Mouse (Mus musculus) testis, postnatal 10 days (tissue): ENCODE measurements around the gene Theg.

Experiments used
- DNase-seq: peaks from one replicate; pipeline ENCODE4 v3.0.0; 2021; ENCODE audit warnings: low spot score

The Theg gene

DNA sequence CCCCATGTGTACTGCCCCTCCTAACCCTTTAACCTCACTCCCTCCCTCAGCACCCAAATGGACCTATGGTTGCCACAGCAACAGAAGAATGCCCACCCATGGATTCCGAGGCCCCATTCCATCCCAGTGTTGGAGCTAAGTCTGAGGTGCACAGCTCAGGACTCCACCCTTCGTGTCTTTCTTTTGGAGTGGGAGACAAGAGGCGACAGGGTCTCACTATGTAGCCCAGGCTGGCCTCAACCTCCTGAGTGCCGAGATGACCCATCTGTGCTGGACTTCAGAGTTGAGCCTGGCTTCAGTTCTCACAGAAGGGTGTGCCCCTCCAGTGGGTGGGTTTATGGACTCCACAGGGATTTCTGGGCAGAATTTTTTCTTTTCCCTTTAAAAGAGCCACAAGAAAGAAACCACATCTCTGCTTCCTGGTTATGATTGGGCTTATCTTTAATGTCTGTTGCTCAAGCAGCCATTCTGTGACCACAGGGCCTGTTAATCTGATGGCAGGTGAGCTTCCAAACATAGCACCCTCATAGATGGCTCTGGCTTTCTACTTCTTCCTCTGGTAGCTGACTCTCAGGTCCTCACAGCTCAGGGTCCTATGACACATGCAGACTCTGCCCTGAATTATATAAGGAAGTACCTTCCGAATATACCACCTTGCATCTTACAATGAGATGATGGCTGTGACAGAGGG, at the start of gene Theg:
Gene Theg, minus strand, starts transcription at position 271 of the 691 bp plus-strand sequence.
- DNase-seq: peak; percentile 26

DNA sequence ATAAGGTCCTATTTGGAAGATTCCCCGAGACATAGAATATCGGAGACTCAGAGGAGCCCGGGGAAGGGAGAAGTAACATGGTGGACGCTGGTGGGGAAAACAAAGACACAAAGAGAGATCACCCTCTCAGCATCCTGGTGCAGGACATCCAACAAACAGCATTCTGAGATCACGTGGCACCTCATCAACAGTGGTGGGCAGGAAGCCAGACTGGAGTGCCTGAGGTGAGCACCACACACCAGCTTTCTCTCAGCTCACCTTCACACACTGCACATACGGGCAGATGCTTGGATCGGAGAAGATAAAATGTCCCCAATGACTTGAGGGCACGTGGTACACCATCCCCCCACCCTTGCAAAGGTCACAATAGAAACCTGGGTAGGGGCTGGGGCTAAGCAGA, 49.2 kb upstream of the Theg start:
- DNase-seq: no peak

DNA sequence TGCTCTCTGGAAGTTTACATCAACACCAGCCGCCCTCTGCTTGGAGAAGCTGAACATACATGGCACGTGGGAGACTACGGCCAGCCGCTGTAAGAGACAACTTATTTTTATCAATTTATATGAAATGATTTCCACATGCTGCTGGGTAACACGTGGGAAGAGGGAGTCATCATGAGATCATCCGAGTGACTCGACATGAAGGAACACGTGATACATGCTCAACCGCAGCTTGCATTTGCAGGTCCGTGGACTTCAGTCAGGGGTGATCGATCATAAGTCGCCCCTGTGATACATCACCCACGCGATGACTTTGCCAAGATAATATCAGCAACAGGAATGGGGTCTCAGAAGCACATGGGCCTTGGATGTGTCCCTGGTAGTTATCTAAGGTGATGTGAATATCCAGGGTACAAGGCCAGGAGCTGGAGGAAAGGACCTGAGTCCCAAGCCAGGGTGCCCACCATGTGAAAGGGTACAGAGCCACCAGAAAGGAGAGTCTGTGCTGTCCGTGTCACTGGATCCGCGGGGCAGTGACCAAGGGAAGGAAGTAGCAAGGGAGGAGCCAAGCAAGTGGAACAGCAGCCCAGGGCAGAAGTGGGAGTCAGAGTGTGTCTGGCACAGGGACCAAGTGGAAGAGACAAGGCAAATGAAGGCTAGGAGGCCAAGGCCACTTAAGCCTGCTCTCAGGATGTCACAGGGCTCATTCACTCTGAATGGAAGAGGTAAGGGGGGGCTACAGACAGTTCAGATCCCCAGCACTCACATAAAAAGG, 46.1 kb upstream of the Theg start:
- DNase-seq: no peak

DNA sequence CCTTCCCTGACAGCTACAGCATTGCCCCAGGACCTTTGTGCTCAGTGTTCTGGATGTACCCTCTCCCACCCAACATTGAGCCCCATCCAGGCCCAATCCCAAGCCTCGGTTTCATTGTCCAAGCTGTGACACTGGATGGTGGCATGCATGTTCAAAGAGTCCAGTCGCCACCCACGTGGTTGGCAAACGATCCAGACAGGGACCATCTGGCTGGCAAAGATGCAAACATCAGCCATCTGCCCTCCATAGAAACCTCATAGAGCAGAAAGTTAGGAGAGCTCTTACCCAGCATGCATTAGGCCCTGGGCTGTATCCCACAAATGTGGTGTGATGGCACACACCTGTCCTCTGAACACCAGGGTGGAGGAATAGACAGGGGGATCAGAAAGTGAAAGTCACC, 44.3 kb upstream of the Theg start:
- no peak for DNase-seq

DNA sequence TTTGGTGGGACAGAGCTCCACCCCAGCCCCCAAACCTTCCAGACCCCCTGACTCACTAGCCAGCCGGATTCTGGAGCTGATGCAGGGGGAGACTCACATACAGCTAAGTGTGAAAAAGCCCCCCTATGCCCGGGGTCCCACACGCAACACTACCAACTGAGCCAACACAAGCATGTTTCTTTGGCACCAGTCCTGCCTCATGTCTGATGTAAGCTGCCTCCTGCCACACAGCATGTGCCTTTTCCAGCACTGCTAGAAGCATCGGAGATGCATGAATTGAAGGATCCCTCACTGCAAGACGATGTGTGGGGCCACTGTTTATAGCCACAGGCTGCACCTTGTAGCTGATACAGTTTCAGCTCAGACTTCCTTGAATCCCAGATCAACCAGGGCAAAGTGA, 41.2 kb upstream of the Theg start:
- DNase-seq: no peak

DNA sequence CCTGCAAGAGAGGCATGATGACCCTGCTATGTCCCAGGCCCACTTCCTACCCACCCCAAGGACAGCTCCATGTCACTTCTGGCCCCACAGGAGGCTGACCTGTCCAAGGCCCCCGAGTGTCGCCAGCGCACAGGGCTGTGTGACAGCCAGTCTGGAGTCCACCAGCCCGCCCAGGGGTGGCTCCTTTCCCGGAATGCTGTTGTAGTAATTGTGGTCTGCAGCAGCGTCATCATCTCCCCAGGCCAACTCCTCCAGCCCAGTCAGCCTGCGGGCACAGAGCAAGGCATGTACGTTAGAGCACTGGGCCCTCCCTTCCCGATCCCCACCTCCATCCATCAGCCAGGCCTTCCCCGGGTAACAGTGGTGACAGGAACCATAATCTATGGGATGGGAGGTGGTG, 39.0 kb upstream of the Theg start:
- no peak for DNase-seq

DNA sequence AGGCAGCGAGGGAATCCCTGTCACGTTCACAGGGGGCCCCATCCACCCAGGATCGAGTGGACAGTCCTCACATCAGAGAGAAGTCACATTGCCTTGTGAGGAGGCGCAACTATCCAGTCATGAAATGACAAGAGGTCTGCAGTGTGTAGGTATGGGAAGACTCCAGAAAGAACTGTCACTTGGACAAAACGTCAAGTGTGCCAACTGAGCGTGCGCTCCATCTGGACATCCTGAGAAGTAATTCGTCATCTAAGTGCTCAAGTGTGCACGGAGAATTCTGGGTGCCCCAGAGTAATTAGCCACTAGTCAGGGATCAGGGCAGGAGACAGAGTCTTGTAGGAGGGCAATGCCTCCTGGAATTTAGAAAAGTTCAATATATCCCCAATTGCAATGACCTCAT, 38.3 kb upstream of the Theg start:
- DNase-seq: no peak

DNA sequence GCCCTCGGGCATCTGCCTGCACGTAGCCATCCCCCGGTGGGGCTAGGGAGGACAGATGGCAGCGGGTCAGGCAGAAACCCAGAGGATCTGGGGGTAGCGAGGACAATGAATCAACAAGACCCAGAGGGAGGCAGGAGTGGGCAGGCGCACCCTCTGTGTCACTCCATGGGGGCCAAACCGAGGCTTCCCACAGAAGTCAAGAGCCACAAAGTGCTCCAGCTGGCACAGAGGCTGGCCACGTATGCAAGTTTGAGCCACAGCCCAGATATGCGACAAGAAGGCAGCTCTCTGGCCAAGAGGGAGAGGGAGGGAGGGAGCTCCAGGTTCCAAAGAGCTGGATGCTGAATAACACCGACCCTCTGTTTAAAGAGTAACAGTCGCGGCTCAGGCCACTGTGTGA, 36.8 kb upstream of the Theg start:
- no peak for DNase-seq

DNA sequence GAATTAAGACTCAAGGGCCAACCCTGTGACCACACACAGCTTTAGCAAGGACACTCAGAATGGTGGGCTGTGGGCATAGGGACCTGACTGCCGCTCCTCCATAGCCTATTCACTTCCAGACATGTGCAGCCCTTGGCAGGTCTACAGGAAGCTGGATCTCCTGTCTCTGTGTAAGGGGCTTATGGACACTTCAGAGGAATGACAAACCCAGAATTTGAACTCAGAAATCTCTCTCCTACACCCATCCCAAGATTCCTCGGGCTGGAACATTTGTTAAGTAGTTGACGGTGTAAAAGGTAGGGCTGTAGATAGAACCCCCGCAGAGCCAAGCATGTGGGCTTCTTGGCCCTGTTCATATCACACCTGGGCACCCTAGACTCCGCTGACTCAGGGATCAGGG, 29.2 kb upstream of the Theg start:
- DNase-seq: no peak

DNA sequence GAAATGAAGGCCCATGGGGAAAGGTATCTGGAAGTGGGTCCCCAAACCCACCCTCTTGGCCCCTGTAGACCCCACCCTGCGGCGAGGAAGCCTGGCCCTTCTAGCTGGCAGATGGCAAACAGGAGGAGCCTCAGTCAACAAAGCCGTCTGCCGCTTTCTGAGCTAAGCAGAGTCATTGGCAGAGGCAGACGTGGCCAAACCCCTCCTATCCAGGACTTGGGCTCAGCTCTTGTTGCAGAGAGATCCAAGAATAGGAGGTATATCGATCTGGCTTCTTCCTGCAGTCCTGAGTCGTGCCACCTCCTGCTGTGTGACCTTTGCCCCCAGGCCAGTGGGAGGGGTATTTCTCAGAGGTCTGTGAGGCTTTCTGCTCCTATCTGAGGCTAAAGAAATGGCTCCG, 28.7 kb upstream of the Theg start:
- DNase-seq: no peak

DNA sequence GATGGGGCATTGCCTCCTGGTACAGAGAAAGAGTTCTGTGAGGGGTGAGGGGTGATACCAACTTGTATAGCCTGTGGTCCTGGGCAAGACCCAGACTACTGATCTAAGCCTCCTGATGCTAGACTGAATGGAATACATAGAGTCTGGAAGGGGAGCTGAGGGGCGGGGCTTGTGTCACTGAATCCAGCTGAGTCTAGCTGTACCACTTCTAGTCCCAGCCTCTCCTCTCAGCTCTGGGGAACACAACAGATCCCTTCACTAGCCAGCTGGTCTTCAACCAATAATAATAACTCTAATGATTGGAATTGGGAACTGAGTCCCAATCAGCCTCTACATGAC, 27.1 kb upstream of the Theg start:
- no peak for DNase-seq

DNA sequence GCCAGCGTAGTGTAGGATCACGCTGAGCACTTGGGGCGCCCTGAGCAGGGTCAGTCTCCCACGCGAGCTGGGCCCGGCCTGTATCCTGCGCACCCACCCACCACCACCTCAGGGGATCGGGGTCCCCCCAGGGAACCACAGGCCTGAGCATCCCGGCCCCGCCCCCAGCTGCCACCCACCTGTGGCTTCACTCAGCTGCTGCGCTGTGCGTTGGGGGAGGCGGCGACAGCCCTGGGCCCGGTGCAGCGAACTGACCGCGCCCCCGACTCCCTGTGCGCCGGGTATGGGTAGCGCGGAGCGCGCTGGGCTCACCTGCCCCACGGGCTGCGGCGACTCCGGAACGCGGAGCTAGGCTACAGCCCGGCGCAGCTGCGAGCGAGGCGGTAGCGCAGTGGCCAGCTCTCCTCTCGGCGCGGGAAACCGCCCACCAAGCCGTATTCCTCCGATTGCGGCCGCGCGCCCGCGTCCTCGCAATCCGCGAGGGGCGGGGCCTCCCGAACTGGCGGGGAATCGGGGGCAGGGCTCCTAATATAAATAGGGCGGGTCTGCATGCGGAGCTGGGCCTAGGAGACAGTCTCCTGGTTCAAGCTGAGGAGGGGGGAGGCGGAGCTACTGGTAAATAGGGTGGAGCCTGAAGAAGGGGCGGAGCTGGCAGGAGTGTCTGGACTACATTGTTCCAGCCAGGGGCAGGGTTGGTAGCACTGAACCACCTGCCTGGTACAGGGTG, 26.6 kb upstream of the Theg start, which contains the start of gene C2cd4c:
Gene C2cd4c, minus strand, starts transcription at position 448 of the 727 bp plus-strand sequence.
- peak; percentile 83 for DNase-seq

DNA sequence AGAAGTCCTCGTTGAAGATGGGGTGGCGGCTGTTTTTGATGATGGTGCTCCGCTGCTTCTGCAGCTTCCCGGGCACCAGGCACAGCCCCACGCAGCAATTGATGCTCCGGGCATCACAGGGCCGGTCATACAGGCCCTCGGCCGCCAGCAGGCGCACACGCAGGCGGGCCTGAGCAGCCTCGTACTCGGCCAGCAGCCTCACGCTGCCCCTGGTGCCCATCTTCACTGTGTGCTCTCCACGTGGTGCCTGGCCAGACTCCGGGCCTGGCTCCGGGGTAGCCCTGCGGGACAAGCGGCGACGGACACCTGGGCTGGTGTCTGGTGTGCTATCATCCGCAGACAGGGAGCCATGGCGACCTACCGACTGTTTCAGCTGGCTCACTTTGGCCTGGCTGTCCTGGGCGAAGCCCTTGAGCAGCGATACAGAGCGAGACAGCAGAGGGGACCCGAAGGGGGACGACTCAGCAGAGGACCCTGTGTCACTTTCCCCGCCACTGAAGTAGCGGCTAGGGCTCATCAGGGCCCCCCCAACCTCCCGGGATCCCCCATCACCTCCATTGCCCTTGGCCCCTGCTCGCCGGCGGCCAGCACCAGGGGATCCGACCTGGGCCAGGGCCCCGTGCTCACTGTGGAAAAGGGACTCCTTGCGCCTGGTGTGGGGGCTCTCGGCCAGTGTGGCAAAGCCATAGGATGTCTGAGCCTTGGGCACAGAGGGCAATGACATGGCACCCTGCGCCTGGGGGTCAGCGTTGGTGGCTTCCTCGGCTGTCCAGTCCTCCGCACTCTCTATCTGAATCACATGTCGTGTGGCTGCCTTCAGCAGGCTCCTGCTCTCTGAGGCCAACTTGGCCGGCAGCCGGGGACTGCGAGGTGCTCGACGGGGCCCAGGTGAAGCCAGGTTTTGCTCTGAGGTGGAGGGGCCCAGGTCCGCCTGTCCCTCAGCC, 25.3 kb upstream of the Theg start:
- peak; percentile 64 for DNase-seq

DNA sequence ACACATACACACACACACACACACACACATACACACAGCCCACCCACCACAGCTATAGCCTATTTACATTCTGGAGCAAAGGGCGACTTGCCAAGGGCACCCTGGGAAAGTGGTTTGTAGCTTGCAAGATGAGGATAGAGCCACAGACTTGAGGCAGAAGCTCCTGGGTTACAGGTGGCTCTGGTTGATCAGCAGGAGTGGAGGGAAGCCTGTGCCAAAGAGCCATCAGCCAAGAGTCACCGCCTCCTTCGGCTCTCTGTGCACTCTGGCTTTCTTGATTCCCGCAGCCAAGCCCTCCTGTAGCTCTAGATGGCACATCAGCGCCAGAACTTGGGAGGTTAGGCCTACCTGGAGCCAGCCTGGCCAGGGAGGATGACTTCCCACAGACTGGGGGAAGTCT, 24.2 kb upstream of the Theg start:
- DNase-seq: no peak

DNA sequence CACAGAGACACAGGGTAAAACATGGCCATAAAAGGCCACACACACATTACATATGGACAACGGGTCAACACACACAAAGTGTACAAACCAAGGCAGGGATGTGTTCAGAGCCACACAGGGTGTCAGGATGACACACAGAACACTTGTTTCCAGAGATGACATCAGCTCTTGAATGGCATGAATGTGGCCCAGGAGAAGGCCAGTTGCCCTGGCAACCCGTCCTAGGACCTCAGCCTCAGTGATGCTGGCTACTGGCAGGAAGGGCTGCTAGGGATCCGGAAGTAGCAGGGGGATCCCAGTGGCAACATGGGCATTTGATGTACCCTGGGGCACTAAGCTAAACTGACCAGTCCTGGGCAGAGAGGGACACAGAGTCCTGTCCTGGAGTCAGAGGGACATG, 22.1 kb upstream of the Theg start:
- DNase-seq: no peak

DNA sequence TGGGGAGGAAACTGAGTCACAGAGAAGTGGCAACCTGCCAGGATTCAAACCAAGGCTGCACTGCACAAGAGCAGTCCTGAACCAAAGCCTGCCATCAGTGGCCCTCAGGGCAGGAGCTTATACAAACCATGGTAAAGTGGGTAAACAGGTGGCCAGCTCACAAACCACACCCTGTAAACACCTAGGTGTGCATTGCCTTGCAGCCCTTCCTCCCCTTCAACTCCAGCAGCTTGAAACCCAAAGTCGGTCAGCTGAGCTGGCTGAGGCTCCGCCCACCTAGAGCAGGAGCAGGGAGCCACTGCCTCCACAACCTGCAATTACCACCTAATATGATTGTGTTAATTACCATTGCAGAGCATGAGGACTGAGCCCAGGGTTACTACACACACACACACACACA, 20.8 kb upstream of the Theg start:
- no peak for DNase-seq

DNA sequence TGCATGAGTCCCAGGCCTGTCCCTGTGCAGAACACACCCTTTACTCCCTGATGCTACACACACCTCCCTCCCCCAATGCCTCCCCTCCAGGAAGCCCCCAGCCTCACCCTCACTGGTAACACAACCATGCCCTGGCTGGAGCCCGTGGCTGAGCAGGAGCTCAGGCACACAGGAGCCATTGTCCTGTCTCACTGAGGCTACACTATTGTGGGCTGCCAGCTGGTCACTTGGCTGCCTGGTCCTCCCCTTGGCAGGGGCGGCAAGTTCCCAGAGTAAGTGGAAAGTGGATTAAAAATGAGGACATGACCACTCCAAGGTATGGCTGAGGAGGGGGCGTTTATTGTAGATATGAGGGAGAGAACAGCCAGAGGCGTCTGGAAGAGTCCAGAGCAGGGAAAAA, 19.4 kb upstream of the Theg start:
- DNase-seq: no peak

DNA sequence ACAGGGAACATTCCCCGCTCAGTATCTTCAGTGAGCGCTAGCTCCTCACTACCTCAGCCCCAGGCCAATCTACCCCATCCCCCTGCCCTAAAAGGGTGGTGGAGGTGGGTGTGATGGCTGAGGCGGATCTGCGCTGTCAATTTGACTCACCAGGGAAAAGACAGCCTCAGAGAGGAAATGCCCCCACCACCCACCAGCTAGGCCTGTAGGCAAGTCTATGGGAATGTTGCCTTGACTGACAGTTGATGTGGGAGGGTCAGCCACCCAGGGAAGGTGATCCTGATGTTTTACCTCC, 10.8 kb upstream of the Theg start:
- DNase-seq: no peak

DNA sequence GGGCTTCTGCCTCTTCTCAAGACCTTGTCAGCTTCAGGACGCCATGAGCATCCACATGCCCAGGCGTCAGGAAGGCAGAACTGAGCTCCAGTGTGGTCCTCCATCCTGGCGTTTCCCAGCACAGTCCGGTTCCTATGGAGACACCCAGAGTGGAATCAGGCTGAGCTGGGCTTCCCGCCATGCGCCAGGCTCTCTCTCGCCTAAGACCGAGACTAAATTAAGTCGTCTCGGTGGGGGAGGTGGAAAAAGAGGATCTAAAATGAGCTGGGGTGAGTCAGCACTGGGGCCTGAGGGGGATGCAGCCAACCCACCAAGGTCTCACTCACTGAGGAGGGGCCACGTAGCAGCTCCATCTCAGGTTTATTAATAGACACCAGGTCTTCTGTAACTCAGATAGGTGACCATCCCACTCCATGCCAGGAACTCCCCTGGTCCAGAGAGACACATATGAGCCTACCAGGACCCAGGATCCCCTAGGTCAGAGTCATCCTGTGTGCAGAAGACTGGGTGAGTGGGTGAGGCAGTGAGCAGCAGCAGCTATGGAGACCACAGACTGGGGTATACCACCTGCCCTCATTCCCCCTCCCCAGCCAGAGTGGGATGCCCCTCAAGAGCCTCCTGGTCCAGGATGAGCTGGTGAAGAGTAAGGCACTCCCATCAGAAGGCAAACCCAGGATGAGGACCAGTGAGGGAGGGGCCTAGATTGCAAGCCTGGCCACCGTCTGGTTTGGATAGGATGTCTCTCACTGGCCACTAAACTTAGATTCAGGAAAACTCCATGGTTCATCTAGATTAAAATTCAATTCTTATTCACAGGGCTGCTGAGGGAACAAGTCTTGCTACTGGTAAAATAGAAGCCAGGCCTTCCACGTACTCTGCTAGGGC, 10.2 kb upstream of the Theg start:
- no peak for DNase-seq

DNA sequence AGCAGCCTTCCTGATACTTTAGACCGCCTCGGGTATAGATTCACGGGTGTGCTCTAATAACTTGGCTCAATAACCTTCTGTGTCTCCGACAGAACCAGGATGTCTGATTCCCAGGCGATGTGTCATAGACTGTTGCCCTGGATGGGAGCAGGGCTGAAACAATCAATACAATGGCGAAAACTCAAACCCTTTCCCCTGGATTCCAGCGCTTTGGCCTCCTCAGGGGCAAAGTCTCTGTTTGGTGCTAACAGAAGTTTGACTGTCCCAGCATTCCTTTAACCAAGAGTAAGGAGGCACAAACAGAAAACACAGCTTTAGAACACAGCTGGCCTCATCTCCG, 8.4 kb upstream of the Theg start:
- DNase-seq: no peak

DNA sequence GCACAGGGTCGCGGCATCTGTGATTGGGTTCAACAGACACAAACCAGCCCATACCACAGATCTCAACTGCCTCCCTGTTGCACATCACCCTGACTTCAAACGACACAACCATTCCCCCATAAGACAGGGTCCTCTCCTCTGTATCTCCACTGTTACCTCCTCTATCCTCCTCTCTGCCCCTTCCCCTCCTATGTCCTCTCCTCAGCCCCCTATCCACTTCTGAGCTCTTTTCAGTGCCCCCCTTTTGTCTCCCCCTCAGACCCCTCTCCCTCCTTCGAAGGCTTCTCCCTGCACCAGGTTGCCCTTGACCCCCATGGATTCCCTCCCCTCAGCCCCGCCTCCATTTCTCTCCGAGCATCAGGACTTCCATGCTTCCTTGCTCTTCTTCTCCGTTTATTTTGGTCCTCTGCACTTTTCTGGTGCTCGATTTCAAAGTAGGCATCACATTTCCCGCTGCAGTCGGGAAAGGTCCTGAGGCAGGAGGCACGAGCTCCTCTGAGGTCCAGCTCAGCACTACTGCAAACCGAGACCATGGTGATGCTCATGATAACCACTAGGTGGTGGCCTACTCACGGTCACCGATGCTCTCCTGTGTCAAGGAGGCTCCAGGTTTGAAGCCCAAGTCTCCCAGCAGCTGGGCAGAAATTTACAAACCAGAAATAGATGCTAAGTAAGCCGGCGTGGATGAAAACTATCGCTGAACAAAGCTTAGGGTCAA, 7.9 kb upstream of the Theg start:
- DNase-seq: peak; percentile 63
